Mouse (Mus musculus): Measurements from ENCODE around the gene Dctn2. TPM values are rescaled to one million over a fixed set of nuclear protein-coding genes. Genes with fewer than 3 reads are reported as not detected.

Gene Dctn2
- total and polyA plus RNA-seq, 2 experiments: 71.3 to 132 TPM

- peak; percentile 19; the same call in 1 of the 2 replicates for TF ChIP-seq CTCF (IDR thresholded peaks at IDR 0.05; ENCODE audit: low read depth, low read length)
- no peak for TF ChIP-seq POLR2A (IDR thresholded peaks at IDR 0.05; ENCODE audit: extremely low read depth, insufficient read depth, low read length)
- Histone ChIP-seq H3K27me3 (ENCODE audit: control insufficient read depth, insufficient read depth, low read length) (no peaks in the 10 kb centered on the region), H3K9ac (ENCODE audit: low read depth, low read length) (no peak overlapping the region), H3K4me3 (ENCODE audit: insufficient read depth, low read depth, low read length) (peak overlapping the region; percentile 20; the same call in 1 of the 2 replicates), H3K27ac (replicated peaks; ENCODE audit: insufficient read depth, low read depth, low read length) (no peak overlapping the region; the same call in 1 of the 2 replicates), H3K36me3 (ENCODE audit: control insufficient read depth, insufficient read depth, low read length) (peaks cover 7% of the 10 kb centered on the region; the same call in 1 of the 2 replicates), H3K79me2 (ENCODE audit: control insufficient read depth, insufficient read depth, low read length) (peaks cover 19% of the 10 kb centered on the region; the same call in 1 of the 2 replicates), H3K4me1 (ENCODE audit: control insufficient read depth, insufficient read depth, low read length) (peaks cover 10% of the 10 kb centered on the region)
- 10% methylated on average over 4 of the region's 4 CpGs for WGBS
- no peak for DNase-seq (ENCODE audit: extremely low read depth, low read depth, low spot score)
These were observed 449 bp upstream of the Dctn2 start for GRCm38 (mm10) chr10:127265727-127266111.

DNA sequence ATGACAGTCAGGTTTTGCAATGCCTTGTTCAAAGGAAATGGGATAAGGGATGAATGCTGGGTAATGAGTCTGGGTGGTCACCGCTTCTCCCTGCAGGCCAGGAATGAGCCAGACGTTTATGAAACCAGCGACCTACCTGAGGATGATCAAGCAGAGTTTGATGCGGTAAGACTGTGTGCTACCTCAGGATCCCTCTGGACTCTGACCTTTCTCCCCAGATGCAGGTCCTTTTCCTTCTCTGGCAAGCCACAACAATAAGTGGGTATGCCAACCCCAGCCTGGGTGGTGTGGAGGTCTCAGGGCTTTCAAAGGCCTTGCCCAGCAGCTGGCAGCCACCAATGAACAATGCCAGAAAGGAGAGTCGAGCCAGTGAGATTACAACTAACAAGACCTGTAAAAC, 1.1 kb downstream of the Dctn2 start:
- no peak for TF ChIP-seq CTCF (IDR thresholded peaks at IDR 0.05; ENCODE audit: low read depth, low read length)
- no peak for TF ChIP-seq POLR2A (IDR thresholded peaks at IDR 0.05; ENCODE audit: extremely low read depth, insufficient read depth, low read length)
- H3K27ac ChIP-seq (replicated peaks; ENCODE audit: insufficient read depth, low read depth, low read length): no peak overlapping the region
- H3K9ac ChIP-seq (ENCODE audit: low read depth, low read length): peak overlapping the region; percentile 99
- peaks cover 10% of the 10 kb centered on the region for H3K4me1 ChIP-seq (ENCODE audit: control insufficient read depth, insufficient read depth, low read length)
- WGBS: 37% methylated on average over 5 of the region's 5 CpGs
- peak overlapping the region; percentile 98 for H3K4me3 ChIP-seq (ENCODE audit: insufficient read depth, low read depth, low read length)
- H3K27me3 ChIP-seq (ENCODE audit: control insufficient read depth, insufficient read depth, low read length): no peaks in the 10 kb centered on the region
- peaks cover 10% of the 10 kb centered on the region; the same call in 1 of the 2 replicates for H3K36me3 ChIP-seq (ENCODE audit: control insufficient read depth, insufficient read depth, low read length)
- DNase-seq (ENCODE audit: extremely low read depth, low read depth, low spot score): no peak
- peaks cover 19% of the 10 kb centered on the region; the same call in 1 of the 2 replicates for H3K79me2 ChIP-seq (ENCODE audit: control insufficient read depth, insufficient read depth, low read length)

GRCm38 (mm10) chr10:127268401-127268800, 2.2 kb downstream of the Dctn2 start:
- 67% methylated on average over 5 of the region's 5 CpGs for WGBS
- no peak overlapping the region for H3K4me3 ChIP-seq (ENCODE audit: insufficient read depth, low read depth, low read length)
- peaks cover 7% of the 10 kb centered on the region for H3K4me1 ChIP-seq (ENCODE audit: control insufficient read depth, insufficient read depth, low read length)
- no peak overlapping the region for H3K9ac ChIP-seq (ENCODE audit: low read depth, low read length)
- no peak for DNase-seq (ENCODE audit: extremely low read depth, low read depth, low spot score)
- H3K27me3 ChIP-seq (ENCODE audit: control insufficient read depth, insufficient read depth, low read length): no peaks in the 10 kb centered on the region
- TF ChIP-seq CTCF (IDR thresholded peaks at IDR 0.05; ENCODE audit: low read depth, low read length) (no peak), POLR2A (IDR thresholded peaks at IDR 0.05; ENCODE audit: extremely low read depth, insufficient read depth, low read length) (no peak)
- H3K27ac ChIP-seq (replicated peaks; ENCODE audit: insufficient read depth, low read depth, low read length): no peak overlapping the region
- H3K79me2 ChIP-seq (ENCODE audit: control insufficient read depth, insufficient read depth, low read length): peaks cover 19% of the 10 kb centered on the region; the same call in 1 of the 2 replicates
- peaks cover 10% of the 10 kb centered on the region; the same call in 1 of the 2 replicates for H3K36me3 ChIP-seq (ENCODE audit: control insufficient read depth, insufficient read depth, low read length)

DNA sequence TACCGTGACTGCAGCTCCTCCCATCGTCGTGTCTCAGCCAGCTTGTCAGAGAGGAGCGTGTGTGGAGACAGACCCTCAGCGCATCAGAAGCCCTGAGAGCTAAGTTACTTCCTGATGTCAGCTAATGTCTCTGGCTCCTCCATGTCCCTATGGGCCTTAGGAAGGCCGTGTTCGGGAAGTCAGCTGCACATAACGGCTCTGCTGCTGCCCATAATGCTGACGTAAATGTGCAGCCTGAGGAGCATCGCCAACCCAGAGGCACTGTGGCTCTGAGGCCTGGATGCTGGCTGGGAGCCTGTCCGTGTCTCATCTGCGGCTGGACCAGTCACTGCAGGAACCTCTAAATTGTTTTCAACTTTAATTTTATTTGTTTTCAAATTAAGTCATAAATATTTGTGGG, 2.9 kb downstream of the Dctn2 start:
- H3K4me1 ChIP-seq (ENCODE audit: control insufficient read depth, insufficient read depth, low read length): peaks cover 7% of the 10 kb centered on the region
- peaks cover 10% of the 10 kb centered on the region; the same call in 1 of the 2 replicates for H3K36me3 ChIP-seq (ENCODE audit: control insufficient read depth, insufficient read depth, low read length)
- no peak overlapping the region for H3K27ac ChIP-seq (replicated peaks; ENCODE audit: insufficient read depth, low read depth, low read length)
- no peak overlapping the region for H3K4me3 ChIP-seq (ENCODE audit: insufficient read depth, low read depth, low read length)
- peaks cover 19% of the 10 kb centered on the region; the same call in 1 of the 2 replicates for H3K79me2 ChIP-seq (ENCODE audit: control insufficient read depth, insufficient read depth, low read length)
- 85% methylated on average over 12 of the region's 12 CpGs for WGBS
- TF ChIP-seq CTCF (IDR thresholded peaks at IDR 0.05; ENCODE audit: low read depth, low read length) (no peak), POLR2A (IDR thresholded peaks at IDR 0.05; ENCODE audit: extremely low read depth, insufficient read depth, low read length) (no peak)
- DNase-seq (ENCODE audit: extremely low read depth, low read depth, low spot score): no peak
- no peak overlapping the region for H3K9ac ChIP-seq (ENCODE audit: low read depth, low read length)
- no peaks in the 10 kb centered on the region for H3K27me3 ChIP-seq (ENCODE audit: control insufficient read depth, insufficient read depth, low read length)

DNA sequence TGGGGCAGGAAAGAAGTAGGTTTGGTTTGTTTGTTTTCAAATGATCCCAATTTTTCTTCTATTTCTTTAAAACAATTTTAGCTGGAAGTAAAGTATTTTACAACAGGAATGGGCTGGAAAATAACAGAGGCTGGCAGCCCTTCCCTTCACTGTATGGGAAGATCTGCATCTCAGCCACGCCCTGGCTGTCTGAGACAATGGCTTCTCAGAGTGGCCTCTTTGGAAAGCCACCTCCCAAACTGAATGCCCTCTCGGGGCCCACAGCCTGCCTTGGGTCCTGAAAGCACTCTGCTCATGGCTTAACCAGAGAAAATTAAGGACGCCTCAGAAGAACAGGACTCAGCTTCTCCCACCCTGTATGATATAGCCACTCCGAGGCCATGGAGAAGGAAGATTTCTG, 3.7 kb downstream of the Dctn2 start:
- Histone ChIP-seq H3K9ac (ENCODE audit: low read depth, low read length) (no peak overlapping the region), H3K27ac (replicated peaks; ENCODE audit: insufficient read depth, low read depth, low read length) (no peak overlapping the region), H3K4me1 (ENCODE audit: control insufficient read depth, insufficient read depth, low read length) (peaks cover 7% of the 10 kb centered on the region), H3K79me2 (ENCODE audit: control insufficient read depth, insufficient read depth, low read length) (peaks cover 19% of the 10 kb centered on the region; the same call in 1 of the 2 replicates), H3K36me3 (ENCODE audit: control insufficient read depth, insufficient read depth, low read length) (peaks cover 12% of the 10 kb centered on the region; the same call in 1 of the 2 replicates), H3K27me3 (ENCODE audit: control insufficient read depth, insufficient read depth, low read length) (no peaks in the 10 kb centered on the region), H3K4me3 (ENCODE audit: insufficient read depth, low read depth, low read length) (no peak overlapping the region)
- DNase-seq (ENCODE audit: extremely low read depth, low read depth, low spot score): no peak
- TF ChIP-seq POLR2A (IDR thresholded peaks at IDR 0.05; ENCODE audit: extremely low read depth, insufficient read depth, low read length) (no peak), CTCF (IDR thresholded peaks at IDR 0.05; ENCODE audit: low read depth, low read length) (no peak)
- 97% methylated on average over 4 of the region's 4 CpGs for WGBS

DNA sequence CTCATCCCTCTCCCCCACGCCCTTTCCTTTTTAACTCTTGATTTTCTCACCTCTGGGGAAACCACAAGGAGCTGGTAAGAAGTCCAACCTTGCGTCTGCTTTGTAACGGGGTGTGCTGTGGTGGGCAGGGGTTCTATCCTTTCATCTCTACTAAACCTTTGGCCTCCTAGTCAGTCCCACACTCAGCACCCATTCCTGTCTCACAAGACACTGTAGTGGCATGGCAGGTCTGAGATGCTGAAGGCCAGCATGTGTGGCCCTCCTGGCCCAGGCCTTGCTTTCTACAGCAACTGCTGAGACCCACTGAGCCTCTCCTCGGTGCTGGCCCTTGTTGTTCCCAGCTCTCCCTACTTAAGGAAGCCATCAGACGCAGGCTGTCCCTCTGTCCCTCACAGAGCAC, 6.2 kb downstream of the Dctn2 start:
- 95% methylated on average over 5 of the region's 5 CpGs for WGBS

More for the DNA sequence above, 6.2 kb downstream of the Dctn2 start:
- H3K9ac ChIP-seq (ENCODE audit: low read depth, low read length): no peak overlapping the region
- H3K27me3 ChIP-seq (ENCODE audit: control insufficient read depth, insufficient read depth, low read length): no peaks in the 10 kb centered on the region
- H3K79me2 ChIP-seq (ENCODE audit: control insufficient read depth, insufficient read depth, low read length): peaks cover 9% of the 10 kb centered on the region; the same call in 1 of the 2 replicates
- TF ChIP-seq POLR2A (IDR thresholded peaks at IDR 0.05; ENCODE audit: extremely low read depth, insufficient read depth, low read length) (no peak), CTCF (IDR thresholded peaks at IDR 0.05; ENCODE audit: low read depth, low read length) (no peak)
- no peak overlapping the region for H3K4me3 ChIP-seq (ENCODE audit: insufficient read depth, low read depth, low read length)
- DNase-seq (ENCODE audit: extremely low read depth, low read depth, low spot score): no peak
- H3K27ac ChIP-seq (replicated peaks; ENCODE audit: insufficient read depth, low read depth, low read length): no peak overlapping the region
- peaks cover 3% of the 10 kb centered on the region for H3K4me1 ChIP-seq (ENCODE audit: control insufficient read depth, insufficient read depth, low read length)
- peaks cover 29% of the 10 kb centered on the region for H3K36me3 ChIP-seq (ENCODE audit: control insufficient read depth, insufficient read depth, low read length)

Data from liver, adult 2 months (tissue).